9 mouse cellular contexts compared by ENCODE assay signal in genomic region chr7:29511598-29512275, GRCm38 (mm10). TPM values are rescaled to one million over a fixed set of nuclear protein-coding genes. Genes with fewer than 3 reads are reported as not detected.
DNase-seq lines count a peak whose midpoint lies in the region; ATAC-seq and TF ChIP-seq lines count a peak whose summit lies in the region.
"Had no signal": no experiment of that assay in that cellular context is flagged by ENCODE, and none has a peak within 500 bp of the region (broad histone marks: within the 10 kb centered on the region; RNA-seq: fewer than 3 reads in every experiment).

No protein-coding gene starts in this region.

- DNase-seq in frontal cortex, postnatal 36 days (ENCODE audit: low spot score in 2 of 2): peak; percentile 35 to 37
- no peak for DNase-seq in frontal cortex, postnatal 14 days (ENCODE audit: low spot score in 2 of 2)
- DNase-seq in neural tube, embryonic 10.5 days (ENCODE audit: extremely low spot score, low spot score): no peak
- no peak for DNase-seq in B cell, adult 2 months
- DNase-seq in gastrocnemius, postnatal 4 days (ENCODE audit: low spot score in 2 of 2): no peak

- ATAC-seq in neural tube, embryonic 13.5 days (ENCODE audit: low read depth): no peak
- peak; percentile 32 for ATAC-seq in intestine, embryonic 15.5 days

- H3K27me3 ChIP-seq in neural tube, embryonic 13.5 days: no peaks in the 10 kb centered on the region
- H3K27me3 ChIP-seq in intestine, embryonic 15.5 days (replicated peaks): no peaks in the 10 kb centered on the region
- H3K27me3 ChIP-seq in myocyte (ENCODE audit: control insufficient read depth, insufficient read depth, insufficient read length): no peaks in the 10 kb centered on the region
- H3K27me3 ChIP-seq: CH12.LX had no signal

- H3K79me2 ChIP-seq in myocyte (ENCODE audit: control insufficient read depth, insufficient read depth): peaks cover 93% of the 10 kb centered on the region

- no peak overlapping the region for H3K4me3 ChIP-seq in neural tube, embryonic 13.5 days
- no peak overlapping the region for H3K4me3 ChIP-seq in intestine, embryonic 15.5 days (replicated peaks)
- H3K4me3 ChIP-seq in myocyte: no peak overlapping the region

- WGBS in neural tube, embryonic 13.5 days: 56% methylated on average over 9 of the region's 9 CpGs
- WGBS in intestine, embryonic 15.5 days: 43% methylated on average over 9 of the region's 9 CpGs

- peaks cover 37% of the 10 kb centered on the region for H3K4me1 ChIP-seq in neural tube, embryonic 13.5 days (replicated peaks)
- peaks cover 78% of the 10 kb centered on the region for H3K4me1 ChIP-seq in intestine, embryonic 15.5 days (replicated peaks)

- H3K9ac ChIP-seq in neural tube, embryonic 13.5 days: 0 out of 2 replicates have a peak overlapping the region, but pooled peaks have one; percentile 0
- no peak overlapping the region for H3K9ac ChIP-seq in intestine, embryonic 15.5 days

- H3K27ac ChIP-seq in neural tube, embryonic 13.5 days (replicated peaks): no peak overlapping the region
- peak overlapping the region; percentile 74 for H3K27ac ChIP-seq in intestine, embryonic 15.5 days

- no peak overlapping the region for H3K4me2 ChIP-seq in neural tube, embryonic 13.5 days
- H3K4me2 ChIP-seq in intestine, embryonic 15.5 days (replicated peaks): peak overlapping the region; percentile 31
- H3K4me2 ChIP-seq in myocyte (ENCODE audit: low read depth): peak overlapping the region; percentile 62

- no peak overlapping the region for H3ac ChIP-seq in myocyte (ENCODE audit: control insufficient read depth, insufficient read length)

- no peak for TF ChIP-seq POLR2A in myocyte (IDR thresholded peaks at IDR 0.05; ENCODE audit: insufficient read length, low read depth)

- no peaks in the 10 kb centered on the region for H3K9me3 ChIP-seq in neural tube, embryonic 13.5 days
- no peaks in the 10 kb centered on the region for H3K9me3 ChIP-seq in intestine, embryonic 15.5 days

- H3K36me3 ChIP-seq in neural tube, embryonic 13.5 days: no peaks in the 10 kb centered on the region
- H3K36me3 ChIP-seq in intestine, embryonic 15.5 days: no peaks in the 10 kb centered on the region
- no peaks in the 10 kb centered on the region for H3K36me3 ChIP-seq in myocyte (ENCODE audit: control insufficient read depth, insufficient read depth)

TF ChIP-seq in myocyte, 11 proteins besides CTCF, POLR2A, EP300 and RAD21:
- TF ChIP-seq E2F4 (IDR thresholded peaks at IDR 0.05; ENCODE audit: insufficient read depth): no peak
- TF ChIP-seq SRF (IDR thresholded peaks at IDR 0.05; ENCODE audit: control insufficient read depth, insufficient read length, low read depth): no peak
- no peak for TF ChIP-seq TCF12 (IDR thresholded peaks at IDR 0.05; ENCODE audit: insufficient read depth, poor library complexity, severe bottlenecking)
- no peak for TF ChIP-seq POLR2AphosphoS2 (IDR thresholded peaks at IDR 0.05; ENCODE audit: insufficient read length, low read depth)
- peak; percentile 45 for TF ChIP-seq USF1 (IDR thresholded peaks at IDR 0.05; ENCODE audit: low read depth)
- no peak for TF ChIP-seq CEBPB (IDR thresholded peaks at IDR 0.05; ENCODE audit: insufficient read depth, poor library complexity, severe bottlenecking)
- no peak for TF ChIP-seq MAX (IDR thresholded peaks at IDR 0.05; ENCODE audit: low read depth)
- peak in 1 of 3 experiments; percentile 39 for TF ChIP-seq MYOG (IDR thresholded peaks at IDR 0.05; ENCODE audit: control insufficient read depth in 1 of 3, insufficient read depth in 1 of 3, insufficient read length in 2 of 3, low read depth in 2 of 3)
- no peak for TF ChIP-seq REST (IDR thresholded peaks at IDR 0.05; ENCODE audit: insufficient read depth, insufficient read length)
- TF ChIP-seq MYOD1 (IDR thresholded peaks at IDR 0.05; ENCODE audit: control insufficient read depth in 1 of 3, insufficient read length in 2 of 3, low read depth in 2 of 3): peak in 1 of 3 experiments; percentile 2
- TF ChIP-seq TCF3 (IDR thresholded peaks at IDR 0.05; ENCODE audit: insufficient read length, low read depth): no peak

RNA-seq across cellular contexts. Expression of gene Sipa1l3, which starts 6.7 kb away (rescaled TPM):
- polyA plus RNA-seq in neural tube, embryonic 13.5 days (2015; fragmentation: Nextera tagmentation; extraction: Ambion mirVana): 16.7 and 16.8 TPM in 2 replicates
- 26.6 and 27.9 TPM in 2 replicates for polyA plus RNA-seq in intestine, embryonic 15.5 days (2015; fragmentation: Nextera tagmentation; extraction: Ambion mirVana)
- 19.0 TPM for polyA plus RNA-seq in myocyte (2012; fragmentation: generic; extraction: Trizol)
- 10 to 100 TPM; 25.0 to 30.0 TPM for total RNA-seq in gastrocnemius, postnatal 4 days (2021)

Comparison
In these comparisons a context has a peak if more than half of its experiments do, and no peak if none do; other contexts are left out.
1. DNase-seq: peak in frontal cortex, postnatal 36 days (2 of 2); none in frontal cortex, postnatal 14 days (0 of 2), neural tube, embryonic 10.5 days (single experiment), B cell, adult 2 months (0 of 2) and gastrocnemius, postnatal 4 days (0 of 2).